Mouse (Mus musculus): Measurements from ENCODE around the gene Ano1.

DNA sequence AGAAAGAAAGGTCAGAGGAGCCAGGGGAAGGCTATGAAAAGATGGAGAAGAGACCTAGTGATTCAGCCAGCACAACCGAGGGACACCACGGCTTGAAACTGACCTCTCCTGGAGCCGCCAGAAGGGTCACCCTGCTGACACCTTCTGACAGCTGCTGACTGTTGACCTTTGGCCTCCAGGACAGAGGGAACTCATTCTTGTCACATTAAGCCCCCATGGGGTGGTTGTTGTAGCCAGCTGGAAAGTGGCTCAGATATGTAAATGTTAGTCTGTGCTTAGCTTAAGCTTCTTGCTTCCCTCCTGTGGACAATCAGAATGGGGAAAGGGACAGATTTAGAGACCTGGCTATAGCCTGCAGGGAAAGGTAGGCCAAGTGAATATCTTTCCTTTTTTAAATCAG lies 189.8 kb downstream of the Ano1 start:
- TF ChIP-seq GATA1 (IDR thresholded peaks at IDR 0.05; ENCODE audit: borderline replicate concordance, low read length) = no peak
- TF ChIP-seq FLI1 (IDR thresholded peaks at IDR 0.05; ENCODE audit: low read length) = no peak
